Mouse (Mus musculus): Measurements from ENCODE around the gene Tgfbr3. TPM values are rescaled to one million over a fixed set of nuclear protein-coding genes. Genes with fewer than 3 reads are reported as not detected.

Gene Tgfbr3
- total RNA-seq, 2 experiments from 2014 or later = 1.7 to 5.6 TPM

GRCm38 (mm10) chr5:107087829-107088808, 201.3 kb downstream of the Tgfbr3 start:
- ATAC-seq (replicated peaks; ENCODE audit: poor library complexity) = no peak; the same call in 1 of the 2 replicates

- no peak for ATAC-seq (replicated peaks; ENCODE audit: poor library complexity)
Measured at GRCm38 (mm10) chr5:107087291-107087690, 202.1 kb downstream of the Tgfbr3 start.

- ATAC-seq (replicated peaks; ENCODE audit: poor library complexity) = no peak
Measured at GRCm38 (mm10) chr5:107086166-107086565, 203.3 kb downstream of the Tgfbr3 start.

- ATAC-seq (replicated peaks; ENCODE audit: poor library complexity) = peak; percentile 66
Measured at GRCm38 (mm10) chr5:107084431-107084830, 205.0 kb downstream of the Tgfbr3 start.

GRCm38 (mm10) chr5:107082011-107082410, 207.4 kb downstream of the Tgfbr3 start:
- ATAC-seq (replicated peaks; ENCODE audit: poor library complexity) = no peak

GRCm38 (mm10) chr5:107080986-107081624, 208.3 kb downstream of the Tgfbr3 start:
- ATAC-seq (replicated peaks; ENCODE audit: poor library complexity) = no peak

GRCm38 (mm10) chr5:107079920-107080319, 209.5 kb downstream of the Tgfbr3 start:
- no peak for ATAC-seq (replicated peaks; ENCODE audit: poor library complexity)

GRCm38 (mm10) chr5:107079146-107079638, 210.2 kb downstream of the Tgfbr3 start:
- ATAC-seq (replicated peaks; ENCODE audit: poor library complexity) = 0 out of 2 replicates have a peak, but pooled peaks have one; percentile 17

- ATAC-seq (replicated peaks; ENCODE audit: poor library complexity) = no peak
Measured at GRCm38 (mm10) chr5:107078361-107078760, 211.1 kb downstream of the Tgfbr3 start.

- ATAC-seq (replicated peaks; ENCODE audit: poor library complexity) = no peak
Measured at GRCm38 (mm10) chr5:107077900-107078299, 211.5 kb downstream of the Tgfbr3 start.

GRCm38 (mm10) chr5:107074980-107075583, 214.3 kb downstream of the Tgfbr3 start:
- peak; percentile 31 for ATAC-seq (replicated peaks; ENCODE audit: poor library complexity)

- no peak for ATAC-seq (replicated peaks; ENCODE audit: poor library complexity)
Measured at GRCm38 (mm10) chr5:107074350-107074749, 215.1 kb downstream of the Tgfbr3 start.

- ATAC-seq (replicated peaks; ENCODE audit: poor library complexity) = no peak
Measured at GRCm38 (mm10) chr5:107073536-107073935, 215.9 kb downstream of the Tgfbr3 start.

- no peak for ATAC-seq (replicated peaks; ENCODE audit: poor library complexity)
Measured at GRCm38 (mm10) chr5:107068146-107068545, 221.3 kb downstream of the Tgfbr3 start.

GRCm38 (mm10) chr5:107067531-107067930, 221.9 kb downstream of the Tgfbr3 start:
- ATAC-seq (replicated peaks; ENCODE audit: poor library complexity) = no peak

GRCm38 (mm10) chr5:107064922-107065321, 224.5 kb downstream of the Tgfbr3 start:
- ATAC-seq (replicated peaks; ENCODE audit: poor library complexity) = no peak

GRCm38 (mm10) chr5:107062229-107062852, 227.1 kb downstream of the Tgfbr3 start:
- ATAC-seq (replicated peaks; ENCODE audit: poor library complexity) = peak; percentile 43

- peak; percentile 64 for ATAC-seq (replicated peaks; ENCODE audit: poor library complexity)
Measured at GRCm38 (mm10) chr5:107059514-107059913, 229.9 kb downstream of the Tgfbr3 start.

GRCm38 (mm10) chr5:107058642-107059041, 230.8 kb downstream of the Tgfbr3 start:
- ATAC-seq (replicated peaks; ENCODE audit: poor library complexity) = no peak
